Mouse (Mus musculus): Measurements from ENCODE around the gene Cldn11. TPM values are rescaled to one million over a fixed set of nuclear protein-coding genes. Genes with fewer than 3 reads are reported as not detected.

Cldn11 gene
- polyA plus RNA-seq, 1 experiment from 2014 or later: 1.1 TPM

- H3K9me3 ChIP-seq (ENCODE audit: control insufficient read depth): no peaks in the 10 kb centered on the region
- TF ChIP-seq CTCF (IDR thresholded peaks at IDR 0.05; ENCODE audit: low read depth): no peak
- WGBS: 73% methylated on average over 3 of the region's 3 CpGs
- no peak overlapping the region for H3K9ac ChIP-seq (ENCODE audit: low read depth, low read length)
- ATAC-seq: no peak
- H3K4me3 ChIP-seq (ENCODE audit: low read depth, low read length): no peak overlapping the region
- 0 out of 2 replicates have a peak, but pooled peaks cover 3% of the 10 kb centered on the region for H3K4me1 ChIP-seq (replicated peaks; ENCODE audit: control insufficient read depth, insufficient read depth, low read length)
- H3K27me3 ChIP-seq (replicated peaks; ENCODE audit: control insufficient read depth, insufficient read depth, low read length): no peaks in the 10 kb centered on the region
- no peak overlapping the region for H3K27ac ChIP-seq (ENCODE audit: low read depth, low read length)
- H3K4me2 ChIP-seq (replicated peaks; ENCODE audit: low read depth): no peak overlapping the region
- no peaks in the 10 kb centered on the region for H3K36me3 ChIP-seq (ENCODE audit: control insufficient read depth, insufficient read depth)
Measured at GRCm38 (mm10) chr3:31165803-31166202, 16.1 kb downstream of the Cldn11 start.

- no peaks in the 10 kb centered on the region for H3K36me3 ChIP-seq (ENCODE audit: control insufficient read depth, insufficient read depth)
- ATAC-seq: no peak
- TF ChIP-seq CTCF (IDR thresholded peaks at IDR 0.05; ENCODE audit: low read depth): no peak
- no peak overlapping the region for H3K4me3 ChIP-seq (ENCODE audit: low read depth, low read length)
- no peak overlapping the region for H3K27ac ChIP-seq (ENCODE audit: low read depth, low read length)
- 56% methylated on average over 12 of the region's 12 CpGs for WGBS
- 0 out of 2 replicates have a peak, but pooled peaks cover 3% of the 10 kb centered on the region for H3K4me1 ChIP-seq (replicated peaks; ENCODE audit: control insufficient read depth, insufficient read depth, low read length)
- H3K27me3 ChIP-seq (replicated peaks; ENCODE audit: control insufficient read depth, insufficient read depth, low read length): no peaks in the 10 kb centered on the region
- no peaks in the 10 kb centered on the region for H3K9me3 ChIP-seq (ENCODE audit: control insufficient read depth)
- no peak overlapping the region for H3K9ac ChIP-seq (ENCODE audit: low read depth, low read length)
- H3K4me2 ChIP-seq (replicated peaks; ENCODE audit: low read depth): no peak overlapping the region
Measured at GRCm38 (mm10) chr3:31166365-31166871, 16.7 kb downstream of the Cldn11 start.

GRCm38 (mm10) chr3:31190342-31190741 lies 40.6 kb downstream of the Cldn11 start:
- no peak overlapping the region for H3K4me2 ChIP-seq (replicated peaks; ENCODE audit: low read depth)
- no peak overlapping the region for H3K27ac ChIP-seq (ENCODE audit: low read depth, low read length)
- no peaks in the 10 kb centered on the region for H3K36me3 ChIP-seq (ENCODE audit: control insufficient read depth, insufficient read depth)
- H3K27me3 ChIP-seq (replicated peaks; ENCODE audit: control insufficient read depth, insufficient read depth, low read length): no peaks in the 10 kb centered on the region
- no peak for TF ChIP-seq CTCF (IDR thresholded peaks at IDR 0.05; ENCODE audit: low read depth)
- no peak for ATAC-seq
- H3K9me3 ChIP-seq (ENCODE audit: control insufficient read depth): no peaks in the 10 kb centered on the region
- no peak overlapping the region for H3K9ac ChIP-seq (ENCODE audit: low read depth, low read length)
- H3K4me1 ChIP-seq (replicated peaks; ENCODE audit: control insufficient read depth, insufficient read depth, low read length): no peaks in the 10 kb centered on the region
- 94% methylated on average over 7 of the region's 7 CpGs for WGBS
- H3K4me3 ChIP-seq (ENCODE audit: low read depth, low read length): no peak overlapping the region

GRCm38 (mm10) chr3:31191402-31191801 lies 41.7 kb downstream of the Cldn11 start:
- Histone ChIP-seq H3K9me3 (ENCODE audit: control insufficient read depth) (no peaks in the 10 kb centered on the region), H3K4me2 (replicated peaks; ENCODE audit: low read depth) (no peak overlapping the region), H3K27ac (ENCODE audit: low read depth, low read length) (no peak overlapping the region), H3K4me3 (ENCODE audit: low read depth, low read length) (no peak overlapping the region), H3K36me3 (ENCODE audit: control insufficient read depth, insufficient read depth) (no peaks in the 10 kb centered on the region), H3K9ac (ENCODE audit: low read depth, low read length) (no peak overlapping the region), H3K27me3 (replicated peaks; ENCODE audit: control insufficient read depth, insufficient read depth, low read length) (no peaks in the 10 kb centered on the region), H3K4me1 (replicated peaks; ENCODE audit: control insufficient read depth, insufficient read depth, low read length) (no peaks in the 10 kb centered on the region)
- WGBS: 56% methylated on average over 10 of the region's 10 CpGs
- ATAC-seq: no peak
- no peak for TF ChIP-seq CTCF (IDR thresholded peaks at IDR 0.05; ENCODE audit: low read depth)

- TF ChIP-seq CTCF (IDR thresholded peaks at IDR 0.05; ENCODE audit: low read depth): no peak
- H3K9ac ChIP-seq (ENCODE audit: low read depth, low read length): no peak overlapping the region
- H3K36me3 ChIP-seq (ENCODE audit: control insufficient read depth, insufficient read depth): no peaks in the 10 kb centered on the region
- ATAC-seq: no peak
- no peaks in the 10 kb centered on the region for H3K27me3 ChIP-seq (replicated peaks; ENCODE audit: control insufficient read depth, insufficient read depth, low read length)
- H3K4me3 ChIP-seq (ENCODE audit: low read depth, low read length): no peak overlapping the region
- H3K9me3 ChIP-seq (ENCODE audit: control insufficient read depth): no peaks in the 10 kb centered on the region
- H3K4me2 ChIP-seq (replicated peaks; ENCODE audit: low read depth): no peak overlapping the region
- H3K4me1 ChIP-seq (replicated peaks; ENCODE audit: control insufficient read depth, insufficient read depth, low read length): no peaks in the 10 kb centered on the region
- H3K27ac ChIP-seq (ENCODE audit: low read depth, low read length): no peak overlapping the region
- 60% methylated on average over 17 of the region's 17 CpGs for WGBS
Measured at GRCm38 (mm10) chr3:31199162-31199877, 49.6 kb downstream of the Cldn11 start.

GRCm38 (mm10) chr3:31203947-31204346 lies 54.2 kb downstream of the Cldn11 start:
- Histone ChIP-seq H3K4me1 (replicated peaks; ENCODE audit: control insufficient read depth, insufficient read depth, low read length) (no peaks in the 10 kb centered on the region), H3K9ac (ENCODE audit: low read depth, low read length) (no peak overlapping the region), H3K27me3 (replicated peaks; ENCODE audit: control insufficient read depth, insufficient read depth, low read length) (no peaks in the 10 kb centered on the region), H3K36me3 (ENCODE audit: control insufficient read depth, insufficient read depth) (no peaks in the 10 kb centered on the region), H3K9me3 (ENCODE audit: control insufficient read depth) (no peaks in the 10 kb centered on the region), H3K27ac (ENCODE audit: low read depth, low read length) (no peak overlapping the region), H3K4me2 (replicated peaks; ENCODE audit: low read depth) (no peak overlapping the region), H3K4me3 (ENCODE audit: low read depth, low read length) (no peak overlapping the region)
- WGBS: 88% methylated on average over 11 of the region's 11 CpGs
- no peak for TF ChIP-seq CTCF (IDR thresholded peaks at IDR 0.05; ENCODE audit: low read depth)
- no peak for ATAC-seq

Data from intestine, postnatal 0 days (tissue).